Comparison of ENCODE assay signal across 8 mouse cellular contexts in the genomic region with DNA sequence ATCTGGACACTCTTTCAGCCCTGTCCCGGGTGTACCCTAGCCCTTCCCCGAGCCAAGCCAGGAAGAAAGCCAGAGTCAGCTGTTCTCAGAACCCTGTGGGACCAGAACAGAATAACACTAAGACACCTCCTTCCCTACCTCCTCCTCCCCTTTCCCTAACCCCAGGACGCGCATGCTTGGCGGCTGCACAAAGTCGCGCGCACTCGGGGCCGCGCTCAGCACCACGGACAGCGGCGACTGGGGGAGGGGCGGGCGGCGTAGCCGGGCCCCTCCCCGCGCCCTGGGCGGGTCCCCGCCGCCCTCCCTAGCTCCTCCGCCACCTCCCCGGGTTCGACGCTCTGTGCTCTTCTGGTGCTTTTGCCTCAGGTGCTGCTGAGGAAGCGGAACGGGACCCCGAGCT. TPM values are rescaled to one million over a fixed set of nuclear protein-coding genes. Genes with fewer than 3 reads are reported as not detected.
DNase-seq lines count a peak whose midpoint lies in the region; ATAC-seq and TF ChIP-seq lines count a peak whose summit lies in the region.

No protein-coding gene starts in this region.

- peak overlapping the region; percentile 69 for H3K4me2 ChIP-seq in forebrain, embryonic 12.5 days

- CTCF ChIA-PET in Patski (lab: Charles Lee): interaction anchor here (1.2 to 1.7 kb wide), 2 partner anchors 11 to 37 kb away, joined by 3 read pairs; no protein-coding TSS in a partner anchor

- ATAC-seq in Patski: peak; percentile 10
- ATAC-seq in forebrain, embryonic 12.5 days (ENCODE audit: low FRiP score): peak; percentile 74
- no peak for ATAC-seq in monocyte, adult 5-6 weeks (replicated peaks; ENCODE audit: insufficient number of reproducible peaks, low FRiP score, low TSS enrichment, poor library complexity, severe bottlenecking)

- TF ChIP-seq POLR2A in lung, adult 2 months (IDR thresholded peaks at IDR 0.05; ENCODE audit: borderline replicate concordance, extremely low read depth, low read depth, low read length): no peak

- no peak for TF ChIP-seq CTCF in Patski (IDR thresholded peaks at IDR 0.05)
- TF ChIP-seq CTCF in lung, adult 2 months (IDR thresholded peaks at IDR 0.05; ENCODE audit: insufficient read depth, low read length): no peak

- no peak for DNase-seq in Patski (ENCODE audit: low read depth, low spot score)
- peak; percentile 53 for DNase-seq in c-Kit-positive CD71-positive TER-119-positive erythroid progenitor cells, embryonic 14.5 days (ENCODE audit: low spot score)
- peak; percentile 82 for DNase-seq in heart, postnatal 4 days
- DNase-seq in layer of hippocampus, adult 8-10 months (ENCODE audit: low spot score in 2 of 2): peak; percentile 57 to 74
- DNase-seq in lung, adult 2 months: peak; percentile 66
- peak; percentile 44 for DNase-seq in retina, adult 2 months (ENCODE audit: low read depth, low spot score)

- peak overlapping the region; percentile 46 for H3K9ac ChIP-seq in forebrain, embryonic 12.5 days

- peaks cover 25% of the 10 kb centered on the region for H3K36me3 ChIP-seq in forebrain, embryonic 12.5 days (replicated peaks)

- no peaks in the 10 kb centered on the region for H3K9me3 ChIP-seq in forebrain, embryonic 12.5 days

- peak overlapping the region; percentile 43; the same call in 1 of the 2 replicates for H3K27ac ChIP-seq in forebrain, embryonic 12.5 days

- H3K4me3 ChIP-seq in forebrain, embryonic 12.5 days (replicated peaks): peak overlapping the region; percentile 45
- peak overlapping the region; percentile 10 for H3K4me3 ChIP-seq in lung, adult 2 months (replicated peaks; ENCODE audit: extremely low read depth, low read depth, low read length)

- peaks cover 19% of the 10 kb centered on the region for H3K4me1 ChIP-seq in forebrain, embryonic 12.5 days
- peaks cover 2% of the 10 kb centered on the region; the same call in 1 of the 2 replicates for H3K4me1 ChIP-seq in lung, adult 2 months (ENCODE audit: control insufficient read depth, insufficient read depth, low read length)

- H3K27me3 ChIP-seq in Patski: no peaks in the 10 kb centered on the region
- peaks cover 14% of the 10 kb centered on the region for H3K27me3 ChIP-seq in forebrain, embryonic 12.5 days

- WGBS in forebrain, embryonic 12.5 days: 3% methylated on average over 30 of the region's 30 CpGs
- 5% methylated on average over 30 of the region's 30 CpGs for WGBS in lung, adult 2 months

- POLR2A ChIA-PET in Patski (lab: Charles Lee): interaction anchor here (0.6 kb wide), 2 partner anchors 11 to 891 kb away, joined by 3 read pairs; no protein-coding TSS in a partner anchor

- in situ Hi-C loops in Patski (cut with MboI; ENCODE audit: low pct_unique_long_range_greater_than_20kb): no loop called here

RNA-seq across cellular contexts. Expression of gene Acd, which starts 7.3 kb away (rescaled TPM):
- polyA plus RNA-seq in Patski (2021): 39.2 TPM
- polyA plus RNA-seq in forebrain, embryonic 12.5 days (2016; fragmentation: Nextera tagmentation; extraction: Ambion mirVana): 83.0 and 88.7 TPM in 2 replicates
- total RNA-seq in heart, postnatal 4 days (2021): 10 to 100 TPM; 23.0 to 25.6 TPM
- total RNA-seq in layer of hippocampus, adult 8-10 months (2022): 10 to 100 TPM; 42.1 to 47.0 (median 43.1) TPM
- 33.8 and 37.8 TPM in 2 replicates for polyA plus RNA-seq in lung, adult 2 months (2012; rRNA removed)
- 8.7 to 25.2 TPM (median 9.7 TPM) in 3 replicates for total RNA-seq in monocyte, adult 5-6 weeks (2017)

RNA-seq across cellular contexts. Expression of gene Pard6a, which starts 7.3 kb away (rescaled TPM):
- 23.3 TPM for polyA plus RNA-seq in Patski (2021)
- polyA plus RNA-seq in forebrain, embryonic 12.5 days (2016; fragmentation: Nextera tagmentation; extraction: Ambion mirVana): 28.9 and 32.5 TPM in 2 replicates
- total RNA-seq in heart, postnatal 4 days (2021): 1 to 10 TPM; 5.9 to 6.2 TPM
- total RNA-seq in layer of hippocampus, adult 8-10 months (2022): 10 to 100 TPM; 29.4 to 33.7 (median 32.5) TPM
- 14.1 and 14.5 TPM in 2 replicates for polyA plus RNA-seq in lung, adult 2 months (2012; rRNA removed)
- total RNA-seq in monocyte, adult 5-6 weeks (2017): 21.3 to 28.7 TPM (median 21.4 TPM) in 3 replicates

RNA-seq across cellular contexts. Expression of gene Carmil2, which starts 7.6 kb away (rescaled TPM):
- 0.44 TPM for polyA plus RNA-seq in Patski (2021)
- polyA plus RNA-seq in forebrain, embryonic 12.5 days (2016; fragmentation: Nextera tagmentation; extraction: Ambion mirVana): 4.9 and 5.2 TPM in 2 replicates
- total RNA-seq in heart, postnatal 4 days (2021): under 1 TPM; 0.41 TPM
- total RNA-seq in layer of hippocampus, adult 8-10 months (2022): 10 to 100 TPM; 61.2 to 71.3 (median 68.4) TPM
- 3.8 and 4.9 TPM in 2 replicates for polyA plus RNA-seq in lung, adult 2 months (2012; rRNA removed)
- 1.7 to 3.9 TPM (median 2.4 TPM) in 3 replicates for total RNA-seq in monocyte, adult 5-6 weeks (2017)

RNA-seq across cellular contexts. Expression of gene 4933405L10Rik, which starts 13.8 kb away (rescaled TPM):
- polyA plus RNA-seq in Patski (2021): 1.0 TPM
- polyA plus RNA-seq in forebrain, embryonic 12.5 days (2016; fragmentation: Nextera tagmentation; extraction: Ambion mirVana): 0.27 and 0.32 TPM in 2 replicates
- not detected for total RNA-seq in heart, postnatal 4 days (2021)
- total RNA-seq in layer of hippocampus, adult 8-10 months (2022): under 1 TPM; 0.41 to 0.78 (median 0.45) TPM
- polyA plus RNA-seq in lung, adult 2 months (2012; rRNA removed): not detected in 2 replicates
- total RNA-seq in monocyte, adult 5-6 weeks (2017): not detected in 3 replicates

RNA-seq across cellular contexts. Expression of gene Enkd1, which starts 14.4 kb away (rescaled TPM):
- polyA plus RNA-seq in Patski (2021): 39.5 TPM
- 35.7 and 37.0 TPM in 2 replicates for polyA plus RNA-seq in forebrain, embryonic 12.5 days (2016; fragmentation: Nextera tagmentation; extraction: Ambion mirVana)
- total RNA-seq in heart, postnatal 4 days (2021): 1 to 10 TPM; 5.4 to 6.8 TPM
- 10 to 100 TPM; 10.7 to 11.7 (median 11.0) TPM for total RNA-seq in layer of hippocampus, adult 8-10 months (2022)
- 9.6 and 9.9 TPM in 2 replicates for polyA plus RNA-seq in lung, adult 2 months (2012; rRNA removed)
- total RNA-seq in monocyte, adult 5-6 weeks (2017): 0.43 to 1.6 TPM in 2 of 3 replicates, not detected in the other

Comparison
In these comparisons a context has a peak if more than half of its experiments do, and no peak if none do; other contexts are left out.
1. RNA of gene Carmil2, which starts 7.6 kb away (total RNA-seq): 61.2 to 71.3 TPM in layer of hippocampus, adult 8-10 months; 1.7 to 3.9 TPM in monocyte, adult 5-6 weeks and 0.41 TPM in heart, postnatal 4 days; every median in the first group is over 10 times any median in the second.